Mouse (Mus musculus) erythroblast, adult 5-6 weeks (primary cell): ENCODE measurements around the gene Syn3. TPM values are rescaled to one million over a fixed set of nuclear protein-coding genes. Genes with fewer than 3 reads are reported as not detected.
"Not testable (repeated sequence)": the region's sequence is repeated elsewhere in the genome, so short reads cannot be mapped to it uniquely, and the experiment has no call there.

Source experiments
- ATAC-seq: replicated peaks from 2 replicates; pipeline ENCODE4 v1.8.0; 2016; ENCODE audit warnings: moderate number of reproducible peaks, mild to moderate bottlenecking, moderate TSS enrichment, inconsistent platforms; ENCODE audit not compliant: poor library complexity, low FRiP score, severe bottlenecking
- total RNA-seq, 2 experiments: library from RNA; stranded (forward) in 1 of 2; stranded (reverse) in 1 of 2; fragments of 150-400 nt in 1 of 2; fragments of 200-764, 138-1000 nt in 1 of 2; gene quantifications; 2 replicates each; pipeline versions ENCODE4 v1.2.3 to v1.2.4; 2015 to 2017; ENCODE audit warnings: low replicate concordance in 2 of 2

Gene Syn3
- total RNA-seq, 2 experiments from 2014 or later: 0.77 TPM; not detected in 1

DNA sequence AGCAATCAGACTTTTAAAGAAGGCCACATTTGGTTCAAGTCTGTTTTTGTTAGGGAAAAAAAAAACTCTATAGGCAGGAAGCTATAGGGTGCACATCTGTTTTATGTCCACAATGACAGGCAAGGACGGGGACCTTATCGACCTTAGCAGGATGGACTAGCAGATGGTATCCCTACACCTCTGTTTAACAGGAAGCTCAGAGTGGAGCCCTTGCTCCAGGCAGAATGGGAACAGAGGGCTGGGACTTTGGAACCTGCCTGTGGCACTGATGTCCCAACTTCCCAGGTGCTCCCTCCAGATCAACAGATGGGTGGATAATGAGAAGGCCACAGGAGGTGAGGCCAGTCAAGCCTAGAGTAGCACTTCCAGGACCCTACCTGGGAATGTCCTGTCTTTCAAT lies 118.1 kb downstream of the Syn3 start:
- no peak for ATAC-seq

DNA sequence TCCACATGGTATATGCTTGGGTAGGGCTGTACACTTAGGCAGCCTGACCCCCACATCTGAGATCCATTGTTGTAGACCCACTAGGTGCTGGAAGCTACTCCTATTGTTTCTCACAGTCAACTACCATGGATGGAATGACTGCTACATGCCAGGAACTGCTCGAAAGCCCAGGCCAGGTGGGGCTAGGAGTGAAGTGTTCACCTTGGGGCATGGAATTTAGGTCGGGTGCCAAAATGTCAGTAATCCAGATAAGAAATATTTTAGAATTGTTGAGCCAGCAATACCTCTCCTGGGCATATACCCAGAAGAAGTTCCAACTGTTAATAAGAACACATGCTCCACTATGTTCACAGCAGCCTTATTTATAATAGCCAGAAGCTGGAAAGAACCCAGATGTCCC lies 119.9 kb downstream of the Syn3 start:
- not testable (repeated sequence) for ATAC-seq

DNA sequence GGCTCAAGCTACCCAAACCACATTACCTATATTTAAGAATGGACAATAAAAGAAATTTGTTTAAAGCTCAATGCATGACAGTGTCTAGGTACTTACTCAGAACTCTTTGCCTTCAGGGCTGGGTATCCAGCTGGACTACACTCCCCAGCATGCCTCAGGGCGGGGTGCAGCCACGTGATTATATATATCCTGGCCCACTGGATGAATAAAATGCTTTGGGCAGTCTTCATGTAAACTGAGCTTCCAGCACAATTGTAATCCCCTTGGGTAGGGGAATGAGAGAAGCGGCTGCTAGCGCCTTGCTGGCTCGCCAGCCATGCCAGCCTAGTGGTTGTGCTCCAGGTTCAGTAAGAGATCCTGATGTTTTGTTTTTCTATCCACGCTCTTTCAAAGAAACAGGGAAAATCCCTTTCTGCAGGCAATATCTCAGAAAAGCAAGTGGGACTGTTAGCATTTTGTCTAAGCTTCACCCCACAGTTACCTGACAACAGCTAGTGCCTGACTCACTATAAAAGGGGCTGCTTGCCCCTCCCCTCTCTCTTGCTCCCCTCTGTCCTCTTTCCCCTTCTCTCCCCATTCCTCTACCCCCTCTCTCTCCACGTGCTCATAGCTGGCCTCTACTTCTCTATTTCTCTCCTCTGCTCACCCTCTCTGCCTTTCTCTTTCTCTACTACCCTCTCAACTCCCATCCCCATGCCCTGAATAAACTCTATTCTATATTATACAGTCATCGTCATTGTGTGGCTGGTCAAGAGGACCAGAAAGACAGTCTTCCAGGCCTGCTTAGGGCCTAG lies 122.1 kb downstream of the Syn3 start:
- no peak for ATAC-seq

DNA sequence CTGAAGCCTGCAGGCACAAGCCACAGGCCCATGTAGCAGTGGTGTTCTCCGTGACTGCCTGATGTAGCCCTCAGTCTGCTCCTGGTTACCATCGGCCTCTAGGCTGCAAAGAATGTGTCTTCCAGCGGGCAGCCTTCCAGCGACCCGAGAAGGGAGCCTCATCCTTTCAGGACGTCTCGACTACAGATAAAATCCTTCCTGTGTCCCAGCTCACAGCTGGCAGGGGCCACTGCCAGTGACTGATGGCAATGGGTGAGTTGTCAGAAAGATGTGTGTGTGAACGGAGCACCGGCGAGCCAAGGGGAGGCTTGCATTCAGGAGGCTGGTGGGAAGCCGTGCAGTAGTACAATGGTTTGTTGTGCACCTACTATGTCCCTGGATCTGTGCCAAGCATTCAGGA lies 122.8 kb downstream of the Syn3 start:
- no peak for ATAC-seq

DNA sequence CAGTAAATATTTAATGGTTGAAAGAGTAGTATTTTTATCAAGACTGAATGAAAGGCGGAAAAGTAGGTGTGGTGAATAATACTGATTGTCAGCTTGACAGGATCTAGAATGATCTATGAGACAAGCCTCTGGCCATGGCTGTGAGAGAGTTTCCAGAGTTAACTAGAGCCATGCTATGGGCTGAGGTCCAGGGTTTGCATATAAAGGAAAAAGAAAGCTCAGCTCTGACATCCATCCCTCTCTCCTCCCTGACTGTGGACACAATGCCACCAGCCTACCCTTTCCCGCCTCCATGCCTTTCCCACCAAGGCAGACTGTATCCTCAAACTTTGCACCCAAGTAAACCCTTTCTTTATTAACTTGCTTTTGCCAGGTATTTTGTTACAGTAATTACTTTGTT lies 124.6 kb downstream of the Syn3 start:
- no peak for ATAC-seq

DNA sequence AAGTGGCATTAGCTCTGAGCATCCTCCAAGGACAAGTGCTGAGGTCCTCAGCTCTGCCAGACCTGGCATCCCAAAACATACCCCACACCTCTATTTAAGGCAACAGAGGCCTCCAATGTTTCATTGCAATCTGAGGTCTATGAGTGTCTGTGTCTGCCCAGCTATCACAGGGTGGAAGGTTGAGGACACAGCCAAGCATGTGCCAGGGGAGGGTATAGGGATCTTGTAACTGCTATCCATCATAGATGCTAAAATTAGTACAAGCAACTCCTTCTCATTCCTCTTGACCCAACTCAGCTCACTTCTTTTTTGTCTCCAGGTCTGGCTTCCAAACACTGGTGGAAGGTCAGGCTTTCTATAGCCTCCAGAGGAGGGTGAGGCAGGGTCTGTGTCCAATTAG lies 127.1 kb downstream of the Syn3 start:
- no peak for ATAC-seq

DNA sequence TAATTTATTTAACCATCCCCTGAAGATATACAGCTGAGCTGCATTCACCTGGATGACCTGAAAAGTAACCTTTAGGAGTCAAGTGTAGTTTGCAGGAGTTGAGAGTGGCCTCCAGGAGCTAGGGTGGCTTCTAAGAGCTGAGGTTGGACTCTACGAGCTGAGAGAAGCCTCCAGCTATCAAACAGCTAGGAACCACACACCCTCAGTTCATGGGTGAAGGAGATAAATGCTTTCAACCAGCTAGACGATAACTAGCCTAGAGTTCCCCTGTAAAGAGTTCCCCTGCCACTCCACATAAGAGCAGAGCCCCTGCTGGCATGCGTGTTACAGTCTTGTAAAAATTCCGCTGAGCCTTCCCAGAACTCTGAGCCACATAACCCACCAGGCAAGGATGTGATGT lies 129.3 kb downstream of the Syn3 start:
- no peak for ATAC-seq

DNA sequence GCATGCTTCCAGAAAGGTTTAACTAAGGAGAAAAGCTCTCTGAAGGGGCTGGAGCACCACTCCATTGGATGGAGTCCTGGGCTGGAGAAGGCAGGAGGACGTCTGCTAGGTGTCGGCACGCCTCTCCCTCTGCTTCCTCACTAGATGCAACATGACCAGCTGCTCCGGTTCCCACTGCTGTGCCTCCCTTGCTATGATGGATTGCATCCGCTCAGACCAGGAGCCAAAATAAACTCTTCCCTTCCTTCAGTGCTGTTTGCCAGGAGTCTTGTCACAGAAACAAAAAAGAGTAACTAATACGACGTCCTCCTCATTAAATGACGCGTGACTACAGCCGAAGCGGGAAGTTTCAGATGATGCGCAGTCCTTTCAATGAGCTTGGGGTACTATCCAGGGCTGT lies 129.9 kb downstream of the Syn3 start:
- ATAC-seq: no peak

DNA sequence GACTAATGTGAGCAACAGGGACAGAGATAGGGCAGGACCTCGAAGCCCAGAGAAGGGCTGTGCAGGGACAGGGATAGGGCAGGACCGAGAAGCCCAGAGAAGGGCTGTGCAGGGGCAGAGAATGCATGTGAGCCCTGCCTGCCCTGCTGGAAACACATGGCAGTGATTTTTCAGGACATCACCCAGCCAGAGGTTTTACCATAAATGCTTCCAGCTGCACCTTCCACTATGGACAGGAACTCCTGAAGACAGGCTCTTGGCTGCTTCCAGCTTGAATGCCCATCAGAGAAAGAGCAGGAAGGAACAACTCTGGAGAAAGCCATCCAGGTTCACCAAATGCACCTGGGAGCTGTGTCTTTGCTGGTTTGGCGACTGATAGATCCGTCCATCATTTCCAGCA lies 131.3 kb downstream of the Syn3 start:
- ATAC-seq: no peak

DNA sequence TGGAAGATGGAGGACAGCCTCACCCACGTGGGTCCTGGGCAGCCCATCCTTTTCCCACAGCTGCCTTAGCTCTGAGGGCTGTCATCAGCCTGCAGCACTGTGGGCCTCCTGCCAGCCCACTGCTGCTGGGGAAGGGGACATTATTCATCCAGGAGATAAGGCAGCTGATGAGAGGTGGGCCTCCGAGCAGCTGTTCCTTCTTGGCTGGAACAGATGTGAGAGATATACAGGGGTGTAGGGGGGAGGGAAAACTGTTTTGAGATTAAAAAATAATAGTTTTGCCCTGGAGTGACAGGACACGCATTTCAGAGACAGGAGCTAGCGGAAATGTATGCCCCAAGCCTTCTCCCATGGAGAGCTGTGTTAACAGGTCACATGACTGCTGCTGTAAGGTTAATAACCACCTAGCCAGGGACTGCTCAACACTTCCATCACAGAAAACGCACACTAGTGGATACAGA lies 133.0 kb downstream of the Syn3 start:
- ATAC-seq: no peak

DNA sequence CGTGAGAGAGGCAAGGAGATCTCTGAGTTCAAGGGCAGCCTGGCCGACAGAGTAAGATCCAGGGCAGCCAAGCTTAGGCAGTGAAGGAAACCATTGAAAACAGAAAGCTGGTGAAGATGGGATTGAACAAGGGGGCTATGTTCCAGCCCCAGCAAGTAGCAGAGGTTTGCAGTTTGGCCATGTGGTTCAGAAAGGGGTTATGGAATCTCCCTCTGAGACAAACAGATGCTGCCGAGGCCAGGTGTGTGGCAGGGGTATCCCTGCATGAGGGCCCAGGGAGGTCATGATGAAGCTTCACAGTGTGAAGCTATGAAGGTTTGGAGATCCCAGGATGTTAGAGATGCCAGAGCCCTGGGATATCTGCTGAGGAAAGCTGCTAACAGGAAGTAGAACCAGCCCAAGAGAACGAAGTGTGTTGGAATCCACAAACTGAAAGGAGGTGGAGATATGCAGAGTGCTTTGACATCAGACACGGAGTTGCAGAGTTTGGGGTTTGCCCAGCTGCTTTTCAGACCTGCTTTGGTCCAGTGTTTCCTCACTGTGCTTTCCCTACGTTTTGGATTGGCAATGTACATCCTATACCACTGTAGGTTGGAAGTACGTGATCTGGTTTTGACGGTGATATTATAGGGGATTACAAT lies 134.9 kb downstream of the Syn3 start:
- no peak for ATAC-seq

DNA sequence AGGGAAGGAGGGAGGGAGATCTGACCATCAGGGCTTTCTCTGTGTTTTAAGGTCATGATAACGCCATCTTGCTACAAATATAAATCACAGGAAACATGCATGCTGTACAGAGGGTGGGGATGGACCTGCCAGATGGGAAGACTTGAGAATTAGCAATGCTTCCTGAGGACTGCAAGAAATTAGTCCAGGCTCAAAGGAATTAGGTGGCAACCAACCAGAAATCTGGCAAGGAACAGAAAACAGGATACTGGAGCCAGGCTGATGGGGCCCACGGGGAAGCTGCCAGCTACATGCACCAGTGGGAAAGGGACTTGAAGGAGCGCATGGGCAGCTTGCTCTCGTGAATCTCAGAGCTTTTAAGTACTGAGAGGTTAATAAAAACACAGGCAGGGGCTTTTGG lies 139.0 kb downstream of the Syn3 start:
- no peak for ATAC-seq

DNA sequence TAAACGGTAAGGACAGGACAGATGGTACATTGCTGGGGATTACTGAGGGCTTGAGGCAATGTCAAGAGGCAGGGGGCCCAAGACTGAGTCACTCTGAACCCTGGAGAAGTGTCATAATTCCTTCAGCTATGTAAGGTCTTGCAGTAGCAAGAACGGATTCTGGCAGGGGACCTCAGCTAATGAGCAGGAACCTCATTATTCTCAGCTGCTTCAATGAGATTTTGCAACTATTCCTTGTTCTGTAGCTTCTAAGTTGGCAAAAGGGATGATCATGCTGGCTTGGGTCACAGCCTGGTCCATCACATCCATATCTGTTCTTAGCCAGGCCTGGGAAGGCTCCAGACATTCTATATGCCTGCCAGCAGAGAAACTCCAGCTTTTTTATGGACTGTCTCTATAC lies 139.5 kb downstream of the Syn3 start:
- no peak for ATAC-seq

DNA sequence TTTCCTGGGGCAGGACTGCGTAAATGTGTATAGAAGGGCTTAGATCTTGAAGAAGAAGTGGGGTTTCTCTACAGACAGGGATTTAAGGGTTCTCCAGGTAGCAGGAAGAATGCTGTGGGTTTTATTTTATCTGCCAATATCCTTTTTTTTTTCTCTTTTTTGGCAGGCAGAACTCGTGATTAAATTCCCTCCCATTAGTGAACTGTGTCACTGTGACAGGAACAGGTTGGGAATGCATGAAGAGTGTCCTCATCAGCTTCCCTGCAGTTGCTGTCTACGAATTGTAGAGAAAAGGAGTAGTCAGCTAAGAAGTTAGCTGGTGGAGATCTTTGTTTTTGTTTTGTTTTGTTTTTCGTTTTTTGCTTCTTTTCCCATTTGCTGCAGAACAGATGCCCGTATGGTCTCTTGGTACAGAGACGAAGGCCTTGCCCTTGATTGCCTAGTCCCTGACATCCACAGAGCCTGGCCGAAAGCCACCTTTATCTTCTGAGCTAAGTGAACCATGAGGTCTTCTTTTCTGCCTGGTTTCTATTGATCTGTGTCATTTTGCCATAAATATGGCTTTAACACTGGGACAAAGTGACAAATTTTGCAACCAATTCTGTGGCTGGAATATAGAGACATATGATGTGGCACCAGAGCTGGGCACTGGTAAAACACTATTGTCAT lies 140.3 kb downstream of the Syn3 start:
- ATAC-seq: no peak

DNA sequence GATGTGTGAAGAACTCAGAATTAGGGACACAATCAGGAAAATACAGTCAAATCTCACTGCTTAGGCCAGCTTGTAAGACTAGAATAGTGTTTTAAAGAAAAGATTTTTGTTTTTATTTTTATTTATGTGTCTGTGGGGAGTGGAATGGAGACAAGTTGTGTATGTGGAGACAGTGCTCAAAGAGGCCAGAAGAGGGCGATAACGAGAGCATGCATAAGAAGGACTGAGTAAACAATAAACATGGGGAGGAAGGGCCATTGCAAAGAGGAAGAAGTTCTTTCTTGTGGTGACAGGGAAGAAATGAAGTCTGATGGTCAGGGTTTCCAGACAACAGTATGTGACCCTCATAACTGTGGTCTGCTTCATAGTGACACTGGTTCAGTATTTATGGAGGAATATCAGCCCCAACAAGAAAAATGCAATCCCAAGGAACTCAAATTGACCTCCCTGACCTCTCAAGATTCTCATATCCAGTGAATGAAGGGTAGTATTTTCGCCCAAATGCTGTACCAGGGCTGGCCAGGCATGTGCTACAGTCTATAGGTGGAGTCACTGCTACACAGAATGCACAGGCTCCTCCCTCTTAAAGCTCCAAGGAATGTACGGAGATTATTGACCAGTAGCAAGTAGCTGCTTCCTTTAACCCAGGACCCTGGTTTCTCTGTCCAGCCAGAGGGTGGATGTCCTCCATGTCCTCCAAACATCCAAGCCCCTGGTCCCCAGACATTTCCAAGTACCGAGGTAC lies 141.7 kb downstream of the Syn3 start:
- no peak for ATAC-seq

DNA sequence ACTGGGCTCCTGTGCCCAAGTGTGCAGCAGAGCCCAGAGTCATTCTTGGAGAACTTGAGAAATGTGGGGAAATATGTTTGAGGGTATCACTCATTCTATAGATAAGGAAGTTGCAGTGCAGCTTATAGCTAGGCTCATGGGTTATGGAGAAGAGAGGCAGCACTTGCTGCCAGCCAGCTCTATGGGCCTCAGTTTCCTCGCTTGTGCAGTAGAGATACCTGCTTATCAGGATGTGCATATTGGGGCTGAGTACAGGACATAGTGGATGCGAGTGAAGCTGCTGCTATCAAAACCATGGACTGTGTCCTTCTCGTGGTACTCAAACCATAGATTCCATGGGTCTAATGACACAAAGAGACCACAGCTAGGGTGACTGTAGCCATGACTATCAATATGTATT lies 146.2 kb downstream of the Syn3 start:
- 0 out of 2 replicates have a peak, but pooled peaks have one; percentile 45 for ATAC-seq

DNA sequence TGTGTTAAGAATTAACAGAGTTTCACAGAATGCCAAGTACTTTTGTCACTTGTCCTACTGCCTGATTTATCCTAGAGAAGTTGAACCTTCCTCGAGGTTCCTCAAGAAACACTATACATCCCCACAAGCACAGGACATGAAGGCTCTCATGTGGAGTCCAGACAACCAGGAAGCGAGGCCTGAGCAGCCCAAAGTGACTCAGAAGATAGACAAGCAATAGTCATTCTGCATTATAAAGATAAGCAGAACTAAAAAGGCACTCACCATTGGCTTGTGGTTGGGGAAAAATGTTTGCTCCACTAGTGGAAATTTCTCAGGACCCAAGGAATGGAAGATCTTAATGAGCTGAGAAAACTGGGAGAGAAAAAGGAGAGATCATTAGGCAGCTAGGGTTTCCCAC lies 147.4 kb downstream of the Syn3 start:
- ATAC-seq: no peak

DNA sequence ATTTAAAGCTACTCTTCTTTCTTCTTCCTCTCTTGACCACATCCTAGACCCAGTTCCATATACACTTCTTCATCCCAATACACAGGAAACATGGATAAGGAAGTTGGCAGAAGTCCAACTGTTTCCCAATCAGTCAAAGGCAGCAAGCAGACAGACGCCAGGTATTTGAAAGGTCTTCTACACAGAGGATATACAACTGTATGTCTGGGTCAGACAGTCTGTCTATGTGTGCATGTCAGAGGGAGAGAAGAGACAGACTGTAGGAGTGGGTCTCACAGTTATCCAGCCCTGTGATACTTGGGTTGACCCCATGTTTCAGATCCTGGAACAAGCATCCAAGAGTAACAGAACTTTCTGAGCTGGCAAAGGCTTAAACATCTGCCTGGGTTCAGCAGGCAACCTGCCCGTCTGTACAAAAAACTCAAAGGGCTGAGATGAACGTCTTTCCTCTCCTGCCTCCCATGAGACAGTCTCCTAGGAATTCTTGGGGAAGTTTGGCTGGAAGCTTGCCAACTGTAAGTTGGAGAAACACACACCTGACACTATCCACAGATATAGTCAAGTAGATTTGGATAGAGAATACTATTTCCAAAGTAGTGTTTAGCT lies 152.4 kb downstream of the Syn3 start:
- no peak for ATAC-seq

DNA sequence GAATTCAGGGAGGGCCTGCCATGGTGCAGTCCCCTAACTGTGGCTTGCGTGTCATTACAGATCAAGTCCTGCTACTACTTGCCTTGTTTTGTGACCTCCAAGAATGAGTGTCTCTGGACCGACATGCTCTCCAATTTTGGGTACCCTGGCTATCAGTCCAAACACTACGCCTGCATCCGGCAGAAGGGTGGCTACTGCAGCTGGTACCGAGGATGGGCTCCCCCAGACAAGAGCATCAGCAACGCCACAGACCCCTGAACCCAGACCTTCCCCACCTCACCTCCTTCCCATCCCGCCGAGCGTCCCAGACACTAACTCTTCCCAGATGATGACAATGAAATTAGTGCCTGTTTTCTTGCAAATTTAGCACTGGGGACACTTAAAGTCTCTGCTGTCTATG lies 153.1 kb downstream of the Syn3 start:
- ATAC-seq: no peak

DNA sequence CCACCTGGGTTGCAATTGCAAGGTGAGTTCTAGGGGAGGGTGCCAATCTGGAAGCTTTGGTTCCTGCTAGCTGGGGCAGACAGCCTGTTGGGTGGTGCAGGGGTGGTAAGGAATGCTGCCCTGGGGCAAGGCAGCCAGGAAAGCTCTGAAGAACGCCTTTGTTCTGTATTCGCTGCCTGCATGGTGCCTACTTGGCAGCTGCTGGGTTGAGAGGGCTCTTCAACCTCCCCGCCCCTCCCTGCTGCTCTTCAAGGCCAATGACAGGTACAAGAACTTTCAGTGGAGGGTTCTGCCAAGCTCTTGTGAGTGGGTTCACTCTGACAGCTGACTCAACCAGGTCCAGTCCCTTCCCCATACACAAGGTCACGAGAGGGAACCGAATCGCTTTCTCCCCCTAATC lies 154.0 kb downstream of the Syn3 start:
- ATAC-seq: no peak
